Mouse (Mus musculus): Measurements from ENCODE around the gene Ptprt. TPM values are rescaled to one million over a fixed set of nuclear protein-coding genes. Genes with fewer than 3 reads are reported as not detected.
"Not testable (repeated sequence)": the region's sequence is repeated elsewhere in the genome, so short reads cannot be mapped to it uniquely, and the experiment has no call there.

Ptprt gene
- total and polyA plus RNA-seq, 2 experiments = 0.37 to 0.44 TPM

DNA sequence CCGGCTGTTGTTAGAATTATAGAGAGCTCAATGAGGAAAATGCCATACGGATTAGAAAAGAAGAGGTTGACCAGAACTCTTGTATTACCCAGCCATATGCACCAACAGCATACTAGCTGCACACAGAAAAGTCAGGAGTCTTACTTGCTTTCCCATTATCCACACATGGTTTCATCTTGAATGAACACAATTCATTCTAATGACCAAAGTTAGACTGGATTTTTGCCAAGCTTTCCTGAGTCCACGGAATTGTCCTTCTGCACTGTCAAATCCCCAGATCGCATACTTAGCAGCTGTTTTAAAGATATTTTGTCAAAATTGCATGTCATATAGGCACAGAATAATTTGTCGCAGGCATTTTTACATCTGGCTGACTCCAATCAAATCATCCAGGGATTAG is 463.6 kb downstream of the Ptprt start:
- 87% methylated on average over 5 of the region's 5 CpGs for WGBS
- no peak overlapping the region for H3K4me3 ChIP-seq (ENCODE audit: insufficient read depth, low read depth, low read length)
- no peak for TF ChIP-seq CTCF (IDR thresholded peaks at IDR 0.05; ENCODE audit: low read depth, low read length)
- TF ChIP-seq POLR2A (IDR thresholded peaks at IDR 0.05; ENCODE audit: extremely low read depth, insufficient read depth, low read length) = no peak

GRCm38 (mm10) chr2:162182621-162183475 is 478.1 kb downstream of the Ptprt start:
- Histone ChIP-seq H3K27me3 (ENCODE audit: control insufficient read depth, insufficient read depth, low read length) (no peaks in the 10 kb centered on the region), H3K79me2 (ENCODE audit: control insufficient read depth, insufficient read depth, low read length) (no peaks in the 10 kb centered on the region), H3K36me3 (ENCODE audit: control insufficient read depth, insufficient read depth, low read length) (no peaks in the 10 kb centered on the region), H3K4me3 (ENCODE audit: insufficient read depth, low read depth, low read length) (no peak overlapping the region), H3K9ac (ENCODE audit: low read depth, low read length) (no peak overlapping the region), H3K27ac (replicated peaks; ENCODE audit: insufficient read depth, low read depth, low read length) (no peak overlapping the region), H3K4me1 (ENCODE audit: control insufficient read depth, insufficient read depth, low read length) (no peaks in the 10 kb centered on the region)
- TF ChIP-seq POLR2A (IDR thresholded peaks at IDR 0.05; ENCODE audit: extremely low read depth, insufficient read depth, low read length) (no peak), CTCF (IDR thresholded peaks at IDR 0.05; ENCODE audit: low read depth, low read length) (no peak)
- DNase-seq (ENCODE audit: extremely low read depth, low read depth, low spot score) = no peak
- WGBS = 85% methylated on average over 20 of the region's 20 CpGs

More for the DNA sequence above, 463.6 kb downstream of the Ptprt start:
- H3K36me3 ChIP-seq (ENCODE audit: control insufficient read depth, insufficient read depth, low read length) = no peaks in the 10 kb centered on the region
- no peaks in the 10 kb centered on the region for H3K27me3 ChIP-seq (ENCODE audit: control insufficient read depth, insufficient read depth, low read length)
- H3K27ac ChIP-seq (replicated peaks; ENCODE audit: insufficient read depth, low read depth, low read length) = no peak overlapping the region
- no peaks in the 10 kb centered on the region for H3K79me2 ChIP-seq (ENCODE audit: control insufficient read depth, insufficient read depth, low read length)
- H3K9ac ChIP-seq (ENCODE audit: low read depth, low read length) = no peak overlapping the region
- H3K4me1 ChIP-seq (ENCODE audit: control insufficient read depth, insufficient read depth, low read length) = no peaks in the 10 kb centered on the region
- DNase-seq (ENCODE audit: extremely low read depth, low read depth, low spot score) = no peak

GRCm38 (mm10) chr2:162181826-162182225 is 479.1 kb downstream of the Ptprt start:
- Histone ChIP-seq H3K4me3 (ENCODE audit: insufficient read depth, low read depth, low read length) (no peak overlapping the region), H3K9ac (ENCODE audit: low read depth, low read length) (no peak overlapping the region), H3K36me3 (ENCODE audit: control insufficient read depth, insufficient read depth, low read length) (no peaks in the 10 kb centered on the region), H3K27me3 (ENCODE audit: control insufficient read depth, insufficient read depth, low read length) (no peaks in the 10 kb centered on the region), H3K27ac (replicated peaks; ENCODE audit: insufficient read depth, low read depth, low read length) (no peak overlapping the region), H3K4me1 (ENCODE audit: control insufficient read depth, insufficient read depth, low read length) (no peaks in the 10 kb centered on the region), H3K79me2 (ENCODE audit: control insufficient read depth, insufficient read depth, low read length) (no peaks in the 10 kb centered on the region)
- 85% methylated on average over 2 of the region's 2 CpGs for WGBS
- no peak for DNase-seq (ENCODE audit: extremely low read depth, low read depth, low spot score)
- TF ChIP-seq CTCF (IDR thresholded peaks at IDR 0.05; ENCODE audit: low read depth, low read length) (no peak), POLR2A (IDR thresholded peaks at IDR 0.05; ENCODE audit: extremely low read depth, insufficient read depth, low read length) (no peak)

GRCm38 (mm10) chr2:162172529-162172928 is 488.4 kb downstream of the Ptprt start:
- no peaks in the 10 kb centered on the region for H3K79me2 ChIP-seq (ENCODE audit: control insufficient read depth, insufficient read depth, low read length)
- WGBS = 83% methylated on average over 1 of the region's 1 CpGs
- TF ChIP-seq POLR2A (IDR thresholded peaks at IDR 0.05; ENCODE audit: extremely low read depth, insufficient read depth, low read length) (no peak), CTCF (IDR thresholded peaks at IDR 0.05; ENCODE audit: low read depth, low read length) (no peak)
- H3K36me3 ChIP-seq (ENCODE audit: control insufficient read depth, insufficient read depth, low read length) = no peaks in the 10 kb centered on the region
- DNase-seq (ENCODE audit: extremely low read depth, low read depth, low spot score) = peak; percentile 38
- no peaks in the 10 kb centered on the region for H3K4me1 ChIP-seq (ENCODE audit: control insufficient read depth, insufficient read depth, low read length)
- H3K27me3 ChIP-seq (ENCODE audit: control insufficient read depth, insufficient read depth, low read length) = no peaks in the 10 kb centered on the region
- H3K4me3 ChIP-seq (ENCODE audit: insufficient read depth, low read depth, low read length) = no peak overlapping the region
- H3K9ac ChIP-seq (ENCODE audit: low read depth, low read length) = no peak overlapping the region
- H3K27ac ChIP-seq (replicated peaks; ENCODE audit: insufficient read depth, low read depth, low read length) = no peak overlapping the region

GRCm38 (mm10) chr2:162141845-162142411 is 519.0 kb downstream of the Ptprt start:
- Histone ChIP-seq H3K4me3 (ENCODE audit: insufficient read depth, low read depth, low read length) (no peak overlapping the region), H3K9ac (ENCODE audit: low read depth, low read length) (no peak overlapping the region), H3K27ac (replicated peaks; ENCODE audit: insufficient read depth, low read depth, low read length) (no peak overlapping the region), H3K27me3 (ENCODE audit: control insufficient read depth, insufficient read depth, low read length) (no peaks in the 10 kb centered on the region), H3K79me2 (ENCODE audit: control insufficient read depth, insufficient read depth, low read length) (no peaks in the 10 kb centered on the region), H3K36me3 (ENCODE audit: control insufficient read depth, insufficient read depth, low read length) (no peaks in the 10 kb centered on the region), H3K4me1 (ENCODE audit: control insufficient read depth, insufficient read depth, low read length) (no peaks in the 10 kb centered on the region)
- WGBS = 83% methylated on average over 3 of the region's 3 CpGs
- DNase-seq (ENCODE audit: extremely low read depth, low read depth, low spot score) = no peak
- no peak for TF ChIP-seq POLR2A (IDR thresholded peaks at IDR 0.05; ENCODE audit: extremely low read depth, insufficient read depth, low read length)
- TF ChIP-seq CTCF (IDR thresholded peaks at IDR 0.05; ENCODE audit: low read depth, low read length) = no peak

GRCm38 (mm10) chr2:162136176-162136575 is 524.8 kb downstream of the Ptprt start:
- not testable (repeated sequence) for H3K27ac ChIP-seq (replicated peaks; ENCODE audit: insufficient read depth, low read depth, low read length); H3K27me3 ChIP-seq (ENCODE audit: control insufficient read depth, insufficient read depth, low read length); H3K79me2 ChIP-seq (ENCODE audit: control insufficient read depth, insufficient read depth, low read length); DNase-seq (ENCODE audit: extremely low read depth, low read depth, low spot score); H3K4me3 ChIP-seq (ENCODE audit: insufficient read depth, low read depth, low read length); H3K36me3 ChIP-seq (ENCODE audit: control insufficient read depth, insufficient read depth, low read length); H3K4me1 ChIP-seq (ENCODE audit: control insufficient read depth, insufficient read depth, low read length); H3K9ac ChIP-seq (ENCODE audit: low read depth, low read length)
- WGBS = 86% methylated on average over 3 of the region's 3 CpGs
